Mouse (Mus musculus): ENCODE data around the gene Hoxd4. TPM values are rescaled to one million over a fixed set of nuclear protein-coding genes. Genes with fewer than 3 reads are reported as not detected.
A peak's percentile ranks its signal among the peaks of the same experiment; 100 is the strongest.

Gene Hoxd4
- polyA plus RNA-seq, 2 experiments from 2014 or later = not detected

GRCm38 (mm10) chr2:74693432-74693827, 18.3 kb upstream of the Hoxd4 start:
- ATAC-seq = no peak

- no peak for ATAC-seq
Observed at GRCm38 (mm10) chr2:74694066-74694465, 17.7 kb upstream of the Hoxd4 start.

- no peak for ATAC-seq
Observed at GRCm38 (mm10) chr2:74695383-74695782, 16.3 kb upstream of the Hoxd4 start.

GRCm38 (mm10) chr2:74695813-74696430, 15.8 kb upstream of the Hoxd4 start:
- ATAC-seq = no peak

- ATAC-seq = no peak
Observed at GRCm38 (mm10) chr2:74696442-74697335, 15.0 kb upstream of the Hoxd4 start.

- peak; percentile 28 for ATAC-seq
Observed at GRCm38 (mm10) chr2:74697567-74698121, 14.1 kb upstream of the Hoxd4 start, which contains the start of gene Hoxd9. Gene Hoxd9 (plus strand): TSS chr2:74697727.

- ATAC-seq = no peak
Observed at GRCm38 (mm10) chr2:74698201-74699052, 13.3 kb upstream of the Hoxd4 start.

- ATAC-seq = no peak
Observed at GRCm38 (mm10) chr2:74699053-74699430, 12.7 kb upstream of the Hoxd4 start.

GRCm38 (mm10) chr2:74699664-74700545, 11.8 kb upstream of the Hoxd4 start:
- no peak for ATAC-seq

GRCm38 (mm10) chr2:74700546-74701112, 11.1 kb upstream of the Hoxd4 start:
- ATAC-seq = no peak

- ATAC-seq = no peak
Observed at GRCm38 (mm10) chr2:74701949-74702819, 9.5 kb upstream of the Hoxd4 start.

- no peak for ATAC-seq
Observed at GRCm38 (mm10) chr2:74702820-74703219, 8.9 kb upstream of the Hoxd4 start.

GRCm38 (mm10) chr2:74703317-74703716, 8.4 kb upstream of the Hoxd4 start:
- ATAC-seq = no peak

- no peak for ATAC-seq
Observed at GRCm38 (mm10) chr2:74703720-74704392, 7.9 kb upstream of the Hoxd4 start.

- ATAC-seq = no peak
Observed at GRCm38 (mm10) chr2:74704393-74704998, 7.2 kb upstream of the Hoxd4 start, which contains the start of gene Hoxd8. Gene Hoxd8 (plus strand): TSS chr2:74704615.

- peak; percentile 13 for ATAC-seq
Observed at GRCm38 (mm10) chr2:74704999-74705466, 6.7 kb upstream of the Hoxd4 start.

GRCm38 (mm10) chr2:74705467-74706089, 6.2 kb upstream of the Hoxd4 start:
- ATAC-seq = peak; percentile 13

- ATAC-seq = no peak
Observed at GRCm38 (mm10) chr2:74706393-74706960, 5.3 kb upstream of the Hoxd4 start.

Data from activated CD4-positive, CD25-positive, alpha-beta regulatory T cell, adult 4 months (primary cell).